8 mouse cellular contexts compared by ENCODE assay signal in the genomic region with DNA sequence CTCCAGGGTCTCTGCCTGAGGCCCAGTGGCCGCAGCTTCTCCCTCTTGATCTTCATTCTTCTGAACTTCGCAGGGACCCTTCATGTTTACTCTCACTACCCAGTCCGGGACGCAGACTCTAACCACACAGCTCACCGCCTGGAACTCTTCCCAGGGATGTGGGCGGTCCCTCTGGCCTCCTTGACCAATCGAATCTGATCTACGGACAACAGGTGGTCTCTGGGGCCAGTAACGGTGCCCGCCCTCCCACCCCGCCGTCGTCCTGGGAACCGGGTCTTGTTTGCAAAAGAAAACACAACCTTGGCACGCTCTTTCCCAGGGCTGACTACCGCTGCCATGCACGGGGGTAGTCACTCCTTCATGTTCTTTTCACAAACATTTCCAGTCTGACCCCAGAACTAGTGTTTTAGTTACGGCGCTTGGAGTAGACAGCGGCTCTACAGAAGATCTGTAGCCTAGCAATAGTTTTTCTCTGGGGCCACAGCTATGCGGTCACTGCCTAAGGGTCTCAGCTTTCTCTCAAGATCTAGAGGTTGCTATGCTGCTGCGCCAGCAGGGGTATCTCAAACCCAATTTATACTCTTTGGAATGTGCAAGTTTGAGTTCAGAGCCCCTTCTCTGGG. TPM values are rescaled to one million over a fixed set of nuclear protein-coding genes. Genes with fewer than 3 reads are reported as not detected.
DNase-seq lines count a peak whose midpoint lies in the region; ATAC-seq and TF ChIP-seq lines count a peak whose summit lies in the region.

A gene (minus strand): TSS at position 120 of the 623 bp plus-strand sequence.

- H3K9ac ChIP-seq in embryonic facial prominence, embryonic 11.5 days (replicated peaks; ENCODE audit: low read length), result no peak within 1 kb of the TSS
- peak within 1 kb of the TSS; percentile 29; the same call in 1 of the 2 replicates for H3K9ac ChIP-seq in lung, postnatal 0 days (replicated peaks; ENCODE audit: low read depth)

- no peak for TF ChIP-seq CTCF in lung, postnatal 0 days (IDR thresholded peaks at IDR 0.05)
- TF ChIP-seq CTCF in small intestine, adult 2 months (IDR thresholded peaks at IDR 0.05; ENCODE audit: extremely low read depth, insufficient read length, insufficient replicate concordance, low read depth, low read length), result no peak

- whole genome bisulfite sequencing in embryonic facial prominence, embryonic 11.5 days, result under 1% methylated on average over 22 of the region's 22 CpGs
- 1% methylated on average over 22 of the region's 22 CpGs for WGBS in heart, embryonic 10.5 days
- under 1% methylated on average over 22 of the region's 22 CpGs for WGBS in lung, postnatal 0 days
- 3% methylated on average over 22 of the region's 22 CpGs for WGBS in small intestine, adult 2 months

- ATAC-seq in embryonic facial prominence, embryonic 11.5 days (replicated peaks; ENCODE audit: insufficient number of reproducible peaks, low FRiP score, low TSS enrichment, low read depth), result peak; percentile 50
- peak; percentile 94 for ATAC-seq in lung, postnatal 0 days

- TF ChIP-seq EP300 in lung, postnatal 0 days (IDR thresholded peaks at IDR 0.05), result no peak

- peaks cover 8% of the 10 kb centered on the region; the same call in 1 of the 2 replicates for H3K4me1 ChIP-seq in embryonic facial prominence, embryonic 11.5 days (ENCODE audit: control insufficient read depth, insufficient read depth, low read length)
- peaks cover 46% of the 10 kb centered on the region for H3K4me1 ChIP-seq in heart, embryonic 10.5 days
- peaks cover 4% of the 10 kb centered on the region; the same call in 1 of the 2 replicates for H3K4me1 ChIP-seq in lung, postnatal 0 days (ENCODE audit: insufficient read depth, low read depth, low read length)
- peaks cover 9% of the 10 kb centered on the region; the same call in 1 of the 2 replicates for H3K4me1 ChIP-seq in small intestine, adult 2 months (ENCODE audit: control insufficient read depth, insufficient read depth, insufficient read length, low read length)

- no peaks in the 10 kb centered on the region for H3K36me3 ChIP-seq in embryonic facial prominence, embryonic 11.5 days (replicated peaks; ENCODE audit: control insufficient read depth, insufficient read depth, low read depth, low read length)
- H3K36me3 ChIP-seq in heart, embryonic 10.5 days, result no peaks in the 10 kb centered on the region
- H3K36me3 ChIP-seq in lung, postnatal 0 days (ENCODE audit: insufficient read depth, low read length), result no peaks in the 10 kb centered on the region
- no peaks in the 10 kb centered on the region for H3K36me3 ChIP-seq in small intestine, adult 2 months (ENCODE audit: control insufficient read depth, insufficient read depth, low read length)

- no peak; the same call in 1 of the 2 replicates for TF ChIP-seq POLR2A in small intestine, adult 2 months (IDR thresholded peaks at IDR 0.05; ENCODE audit: low read depth, low read length)

- H3K9me3 ChIP-seq in embryonic facial prominence, embryonic 11.5 days (replicated peaks; ENCODE audit: control insufficient read depth, low read length), result no peaks in the 10 kb centered on the region
- no peaks in the 10 kb centered on the region for H3K9me3 ChIP-seq in heart, embryonic 10.5 days
- H3K9me3 ChIP-seq in lung, postnatal 0 days (ENCODE audit: low read length), result no peaks in the 10 kb centered on the region

- H3K27ac ChIP-seq in embryonic facial prominence, embryonic 11.5 days (replicated peaks; ENCODE audit: low read depth, low read length), result no peak within 1 kb of the TSS
- peak within 1 kb of the TSS; percentile 79 for H3K27ac ChIP-seq in heart, embryonic 10.5 days
- H3K27ac ChIP-seq in lung, postnatal 0 days (ENCODE audit: low read length), result peak within 1 kb of the TSS; percentile 55
- H3K27ac ChIP-seq in small intestine, adult 2 months (ENCODE audit: insufficient read depth, low read depth, low read length), result peak within 1 kb of the TSS; percentile 64

- H3K4me2 ChIP-seq in embryonic facial prominence, embryonic 11.5 days (ENCODE audit: low read depth, low read length), result peak within 1 kb of the TSS; percentile 48
- H3K4me2 ChIP-seq in lung, postnatal 0 days (replicated peaks; ENCODE audit: low read depth, low read length), result peak within 1 kb of the TSS; percentile 61

- H3K27me3 ChIP-seq in embryonic facial prominence, embryonic 11.5 days (ENCODE audit: control insufficient read depth, insufficient read depth, low read length), result peaks cover 4% of the 10 kb centered on the region; the same call in 1 of the 2 replicates
- peaks cover 25% of the 10 kb centered on the region; the same call in 1 of the 2 replicates for H3K27me3 ChIP-seq in heart, embryonic 10.5 days (ENCODE audit: insufficient read depth, poor library complexity, severe bottlenecking)
- H3K27me3 ChIP-seq in lung, postnatal 0 days (replicated peaks; ENCODE audit: insufficient read depth, low read length), result 0 out of 2 replicates have a peak, but pooled peaks cover 4% of the 10 kb centered on the region
- H3K27me3 ChIP-seq in small intestine, adult 2 months (ENCODE audit: control insufficient read depth, insufficient read depth, low read length), result no peaks in the 10 kb centered on the region

- H3K4me3 ChIP-seq in embryonic facial prominence, embryonic 11.5 days (ENCODE audit: low read depth, low read length), result peak within 1 kb of the TSS; percentile 18
- H3K4me3 ChIP-seq in heart, embryonic 10.5 days, result peak within 1 kb of the TSS; percentile 57
- peak within 1 kb of the TSS; percentile 11; the same call in 1 of the 2 replicates for H3K4me3 ChIP-seq in lung, postnatal 0 days (ENCODE audit: low read depth, low read length)
- peak within 1 kb of the TSS; percentile 45 for H3K4me3 ChIP-seq in small intestine, adult 2 months (ENCODE audit: low read depth, low read length)

- DNase-seq in cerebellum, postnatal 10 days, result peak; percentile 76 to 78
- no peak for DNase-seq in cerebellum, postnatal 36 days
- DNase-seq in embryonic facial prominence, embryonic 11.5 days (ENCODE audit: low spot score), result peak; percentile 74
- DNase-seq in heart, embryonic 10.5 days (ENCODE audit: low spot score), result peak; percentile 95
- DNase-seq in kidney, adult 8-10 months, result peak; percentile 20 to 32
- peak; percentile 91 for DNase-seq in lung, postnatal 0 days (ENCODE audit: low spot score)
- DNase-seq in B cell, adult 2 months, result no peak

RNA-seq across cellular contexts. Expression of the gene that starts here (rescaled TPM):
- 0.15 TPM in 1 of 2 replicates, not detected in the other for polyA plus RNA-seq in embryonic facial prominence, embryonic 11.5 days (2014; fragmentation: Nextera tagmentation; extraction: Ambion mirVana)
- polyA plus RNA-seq in heart, embryonic 10.5 days (2016; fragmentation: Nextera tagmentation; extraction: Ambion mirVana), result 0.12 and 0.26 TPM in 2 replicates
- polyA plus RNA-seq in lung, postnatal 0 days (2015; fragmentation: Nextera tagmentation; extraction: Ambion mirVana), result 5.3 and 7.7 TPM in 2 replicates
- polyA plus RNA-seq in small intestine, adult 2 months (2012; rRNA removed), result 0.23 TPM in 1 of 2 replicates, not detected in the other

Comparison
In these comparisons a context has a peak if more than half of its experiments do, and no peak if none do; other contexts are left out.
1. DNase-seq: peak in cerebellum, postnatal 10 days (2 of 2), kidney, adult 8-10 months (2 of 2) and lung, postnatal 0 days (single experiment); none in cerebellum, postnatal 36 days (0 of 2) and B cell, adult 2 months (0 of 2).
2. Peak in DNase-seq, ATAC-seq, H3K4me3 ChIP-seq and H3K4me2 ChIP-seq in embryonic facial prominence, embryonic 11.5 days; RNA of the gene not detected or under 1 TPM.
3. Peak in DNase-seq, H3K4me3 ChIP-seq and H3K27ac ChIP-seq in heart, embryonic 10.5 days; RNA of the gene not detected or under 1 TPM.
4. Peak in every context shown above with its lines, with median percentiles within 50 percentile points of each other: H3K4me3 ChIP-seq.